Mouse (Mus musculus): ENCODE data around the gene Cdh26. TPM values are rescaled to one million over a fixed set of nuclear protein-coding genes. Genes with fewer than 3 reads are reported as not detected.

The Cdh26 gene
- total and polyA plus RNA-seq, 3 experiments = not detected

DNA sequence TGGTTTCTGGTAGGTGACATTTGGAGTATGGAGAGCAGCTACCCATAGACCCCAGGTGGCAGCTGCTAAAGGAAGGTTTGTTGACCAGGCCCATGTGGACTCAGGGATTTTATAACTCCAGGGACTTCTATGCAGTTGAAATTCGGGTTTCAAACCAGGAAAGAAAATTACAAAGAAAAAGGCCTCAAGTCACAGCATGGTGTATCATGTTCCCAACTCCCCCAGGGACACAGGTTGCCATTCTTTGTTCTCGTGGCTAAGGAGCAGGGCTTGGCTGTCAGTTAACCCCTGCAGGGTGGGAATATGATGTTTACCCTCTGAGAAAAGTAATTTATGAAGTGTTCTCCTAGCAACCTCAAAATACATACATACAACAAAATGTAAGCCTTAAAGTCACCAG lies 19.9 kb downstream of the Cdh26 start:
- no peak overlapping the region for H3K27ac ChIP-seq (ENCODE audit: control insufficient read depth, low read depth, low read length)
- no peaks in the 10 kb centered on the region for H3K36me3 ChIP-seq (ENCODE audit: control insufficient read depth in 1 of 2, insufficient read depth in 2 of 2, low read length in 2 of 2)
- H3K9ac ChIP-seq (ENCODE audit: control insufficient read depth, low read depth, low read length, poor library complexity, severe bottlenecking) = no peak overlapping the region
- no peaks in the 10 kb centered on the region for H3K79me2 ChIP-seq (ENCODE audit: control insufficient read depth, insufficient read depth, low read length, poor library complexity)
- H3K9me3 ChIP-seq (replicated peaks; ENCODE audit: insufficient read depth, low read length) = no peaks in the 10 kb centered on the region; the same call in 1 of the 2 replicates
- no peak for TF ChIP-seq ZNF384 (IDR thresholded peaks at IDR 0.05; ENCODE audit: low read depth, low read length)
- no peak for TF ChIP-seq GATA1 (IDR thresholded peaks at IDR 0.05; ENCODE audit: low read depth, low read length)
- TF ChIP-seq ZMIZ1 (IDR thresholded peaks at IDR 0.05; ENCODE audit: low read depth, low read length) = no peak
- TF ChIP-seq TAL1 (IDR thresholded peaks at IDR 0.05; ENCODE audit: low read length) = no peak
- no peak for TF ChIP-seq MAFK (IDR thresholded peaks at IDR 0.05; ENCODE audit: borderline replicate concordance, low read depth, low read length)
- no peak for TF ChIP-seq MXI1 (IDR thresholded peaks at IDR 0.05; ENCODE audit: low read depth, low read length)
- TF ChIP-seq CHD1 (IDR thresholded peaks at IDR 0.05; ENCODE audit: low read depth, low read length) = no peak
- TF ChIP-seq CHD2 (IDR thresholded peaks at IDR 0.05; ENCODE audit: low read length) = no peak
- TF ChIP-seq BHLHE40 (IDR thresholded peaks at IDR 0.05; ENCODE audit: borderline replicate concordance, low read depth, low read length) = no peak
- no peak for TF ChIP-seq HCFC1 (IDR thresholded peaks at IDR 0.05; ENCODE audit: low read depth, low read length)
- no peak for TF ChIP-seq ZC3H11A (IDR thresholded peaks at IDR 0.05; ENCODE audit: low read depth, low read length)
- no peak for TF ChIP-seq USF1 (IDR thresholded peaks at IDR 0.05; ENCODE audit: low read depth, low read length)
- TF ChIP-seq UBTF (IDR thresholded peaks at IDR 0.05; ENCODE audit: borderline replicate concordance, insufficient read depth, low read depth, low read length) = no peak
- no peak for TF ChIP-seq RAD21 (IDR thresholded peaks at IDR 0.05; ENCODE audit: low read depth, low read length)
- DNase-seq (ENCODE audit: low read depth, low spot score) = no peak
- H3K4me1 ChIP-seq (ENCODE audit: control insufficient read depth in 1 of 2, insufficient read depth in 2 of 2, low read length in 2 of 2) = no peaks in the 10 kb centered on the region
- no peak overlapping the region for H3K4me3 ChIP-seq (ENCODE audit: control insufficient read depth in 1 of 2, insufficient read depth in 1 of 2, low read depth in 2 of 2, low read length in 2 of 2)
- no peaks in the 10 kb centered on the region for H3K27me3 ChIP-seq (ENCODE audit: control insufficient read depth in 1 of 2, insufficient read depth in 2 of 2, low read length in 2 of 2)

DNA sequence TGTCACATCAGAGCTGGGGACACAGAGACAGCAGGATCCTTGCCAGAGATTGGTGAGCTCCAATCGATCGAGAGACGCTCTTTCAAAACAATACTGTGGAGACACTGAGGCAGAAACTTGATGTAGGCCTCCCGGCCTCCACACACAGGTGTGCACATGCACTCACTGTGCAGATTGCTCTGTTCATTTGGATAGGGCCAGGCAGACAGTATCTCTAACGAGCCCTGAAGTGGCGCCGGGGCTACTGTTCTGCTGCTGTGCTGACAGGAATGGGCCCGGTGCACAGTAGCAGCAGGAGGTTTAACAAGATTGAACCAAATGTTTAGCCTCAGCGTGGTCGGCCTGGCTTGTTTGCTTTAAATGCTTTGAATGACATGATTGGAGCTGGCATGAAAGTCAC lies 20.6 kb downstream of the Cdh26 start:
- DNase-seq (ENCODE audit: low read depth, low spot score) = no peak
- Histone ChIP-seq H3K36me3 (ENCODE audit: control insufficient read depth in 1 of 2, insufficient read depth in 2 of 2, low read length in 2 of 2) (no peaks in the 10 kb centered on the region), H3K4me1 (ENCODE audit: control insufficient read depth in 1 of 2, insufficient read depth in 2 of 2, low read length in 2 of 2) (no peaks in the 10 kb centered on the region), H3K27ac (ENCODE audit: control insufficient read depth, low read depth, low read length) (no peak overlapping the region), H3K9me3 (replicated peaks; ENCODE audit: insufficient read depth, low read length) (no peaks in the 10 kb centered on the region; the same call in 1 of the 2 replicates), H3K4me3 (ENCODE audit: control insufficient read depth in 1 of 2, insufficient read depth in 1 of 2, low read depth in 2 of 2, low read length in 2 of 2) (no peak overlapping the region), H3K9ac (ENCODE audit: control insufficient read depth, low read depth, low read length, poor library complexity, severe bottlenecking) (no peak overlapping the region), H3K79me2 (ENCODE audit: control insufficient read depth, insufficient read depth, low read length, poor library complexity) (no peaks in the 10 kb centered on the region), H3K27me3 (ENCODE audit: control insufficient read depth in 1 of 2, insufficient read depth in 2 of 2, low read length in 2 of 2) (no peaks in the 10 kb centered on the region)
- TF ChIP-seq MYC (IDR thresholded peaks at IDR 0.05; ENCODE audit: low read depth, low read length) (no peak), TCF12 (IDR thresholded peaks at IDR 0.05; ENCODE audit: low read depth, low read length) (no peak), POLR2AphosphoS5 (IDR thresholded peaks at IDR 0.05; ENCODE audit: borderline replicate concordance, low read depth, low read length) (no peak), ZMIZ1 (IDR thresholded peaks at IDR 0.05; ENCODE audit: low read depth, low read length) (no peak), ELF1 (IDR thresholded peaks at IDR 0.05; ENCODE audit: low read depth, low read length) (no peak), TBP (IDR thresholded peaks at IDR 0.05; ENCODE audit: low read depth, low read length) (no peak), MEF2A (IDR thresholded peaks at IDR 0.05; ENCODE audit: extremely low read depth, insufficient replicate concordance, low read depth, low read length, poor library complexity, severe bottlenecking) (no peak), SMC3 (IDR thresholded peaks at IDR 0.05; ENCODE audit: low read depth, low read length) (no peak), MYB (IDR thresholded peaks at IDR 0.05; ENCODE audit: low read depth, low read length) (no peak), USF2 (IDR thresholded peaks at IDR 0.05; ENCODE audit: borderline replicate concordance in 1 of 2, insufficient read depth in 1 of 2, low read depth in 1 of 2, low read length in 2 of 2) (no peak)

Data from MEL (cell line).